Mouse (Mus musculus): ENCODE data around the gene Avil. TPM values are rescaled to one million over a fixed set of nuclear protein-coding genes. Genes with fewer than 3 reads are reported as not detected.

Gene Avil
- polyA plus RNA-seq, 1 experiment from 2014 or later, result 0.29 TPM

GRCm38 (mm10) chr10:127063239-127063872, 62.8 kb downstream of the Avil start, which contains the start of gene Cdk4:
Gene Cdk4, plus strand, starts transcription at chr10:127063534.
- peak within 1 kb of the TSS; percentile 81 for H3K4me3 ChIP-seq (ENCODE audit: low read depth, low read length)
- H3K27me3 ChIP-seq (ENCODE audit: control insufficient read depth, insufficient read depth, low read length), result no peaks in the 10 kb centered on the region; the same call in 1 of the 2 replicates
- ATAC-seq (ENCODE audit: low FRiP score) (peak; percentile 94), DNase-seq (ENCODE audit: low spot score) (peak; percentile 99)
- peaks cover 9% of the 10 kb centered on the region; the same call in 1 of the 2 replicates for H3K4me1 ChIP-seq (replicated peaks; ENCODE audit: control insufficient read depth, insufficient read depth, low read length)
- peak within 1 kb of the TSS; percentile 89 for H3K9ac ChIP-seq (ENCODE audit: low read depth, low read length)
- peak within 1 kb of the TSS; percentile 48 for H3K4me2 ChIP-seq (replicated peaks; ENCODE audit: low read depth, low read length)
- WGBS, result under 1% methylated on average over 46 of the region's 46 CpGs
- peak within 1 kb of the TSS; percentile 82 for H3K27ac ChIP-seq (ENCODE audit: low read depth, low read length)
- peaks cover 22% of the 10 kb centered on the region for H3K36me3 ChIP-seq (ENCODE audit: control insufficient read depth, insufficient read depth, low read length)
- H3K9me3 ChIP-seq (ENCODE audit: control insufficient read depth, low read length), result no peaks in the 10 kb centered on the region

GRCm38 (mm10) chr10:127063913-127064870, 63.7 kb downstream of the Avil start:
- WGBS, result 15% methylated on average over 37 of the region's 37 CpGs
- Histone ChIP-seq H3K9me3 (ENCODE audit: control insufficient read depth, low read length) (no peaks in the 10 kb centered on the region), H3K4me2 (replicated peaks; ENCODE audit: low read depth, low read length) (peak overlapping the region; percentile 48), H3K4me1 (replicated peaks; ENCODE audit: control insufficient read depth, insufficient read depth, low read length) (peaks cover 4% of the 10 kb centered on the region; the same call in 1 of the 2 replicates), H3K27ac (ENCODE audit: low read depth, low read length) (peak overlapping the region; percentile 82), H3K9ac (ENCODE audit: low read depth, low read length) (peak overlapping the region; percentile 89), H3K36me3 (ENCODE audit: control insufficient read depth, insufficient read depth, low read length) (peaks cover 22% of the 10 kb centered on the region), H3K27me3 (ENCODE audit: control insufficient read depth, insufficient read depth, low read length) (no peaks in the 10 kb centered on the region; the same call in 1 of the 2 replicates), H3K4me3 (ENCODE audit: low read depth, low read length) (peak overlapping the region; percentile 81)
- peak; percentile 68 for DNase-seq (ENCODE audit: low spot score)
- ATAC-seq (ENCODE audit: low FRiP score), result peak; percentile 20

GRCm38 (mm10) chr10:127065981-127066380, 65.5 kb downstream of the Avil start:
- H3K9me3 ChIP-seq (ENCODE audit: control insufficient read depth, low read length), result no peaks in the 10 kb centered on the region
- 92% methylated on average over 9 of the region's 9 CpGs for WGBS
- H3K4me3 ChIP-seq (ENCODE audit: low read depth, low read length), result no peak overlapping the region
- peaks cover 4% of the 10 kb centered on the region; the same call in 1 of the 2 replicates for H3K4me1 ChIP-seq (replicated peaks; ENCODE audit: control insufficient read depth, insufficient read depth, low read length)
- H3K36me3 ChIP-seq (ENCODE audit: control insufficient read depth, insufficient read depth, low read length), result peaks cover 22% of the 10 kb centered on the region
- H3K4me2 ChIP-seq (replicated peaks; ENCODE audit: low read depth, low read length), result no peak overlapping the region
- ATAC-seq (ENCODE audit: low FRiP score), result no peak
- no peaks in the 10 kb centered on the region for H3K27me3 ChIP-seq (ENCODE audit: control insufficient read depth, insufficient read depth, low read length)
- H3K27ac ChIP-seq (ENCODE audit: low read depth, low read length), result no peak overlapping the region
- H3K9ac ChIP-seq (ENCODE audit: low read depth, low read length), result no peak overlapping the region
- no peak for DNase-seq (ENCODE audit: low spot score)

GRCm38 (mm10) chr10:127066519-127067018, 66.1 kb downstream of the Avil start:
- Histone ChIP-seq H3K9ac (ENCODE audit: low read depth, low read length) (no peak overlapping the region), H3K36me3 (ENCODE audit: control insufficient read depth, insufficient read depth, low read length) (peaks cover 22% of the 10 kb centered on the region), H3K9me3 (ENCODE audit: control insufficient read depth, low read length) (no peaks in the 10 kb centered on the region), H3K4me2 (replicated peaks; ENCODE audit: low read depth, low read length) (no peak overlapping the region), H3K4me1 (replicated peaks; ENCODE audit: control insufficient read depth, insufficient read depth, low read length) (peaks cover 4% of the 10 kb centered on the region; the same call in 1 of the 2 replicates), H3K27me3 (ENCODE audit: control insufficient read depth, insufficient read depth, low read length) (no peaks in the 10 kb centered on the region), H3K27ac (ENCODE audit: low read depth, low read length) (peak overlapping the region; percentile 7; the same call in 1 of the 2 replicates), H3K4me3 (ENCODE audit: low read depth, low read length) (no peak overlapping the region)
- DNase-seq (ENCODE audit: low spot score), result no peak
- no peak for ATAC-seq (ENCODE audit: low FRiP score)
- WGBS, result 88% methylated on average over 14 of the region's 14 CpGs

- Histone ChIP-seq H3K27ac (ENCODE audit: low read depth, low read length) (no peak overlapping the region), H3K36me3 (ENCODE audit: control insufficient read depth, insufficient read depth, low read length) (peaks cover 22% of the 10 kb centered on the region), H3K4me1 (replicated peaks; ENCODE audit: control insufficient read depth, insufficient read depth, low read length) (peaks cover 4% of the 10 kb centered on the region; the same call in 1 of the 2 replicates), H3K4me3 (ENCODE audit: low read depth, low read length) (peak overlapping the region; percentile 53), H3K4me2 (replicated peaks; ENCODE audit: low read depth, low read length) (peak overlapping the region; percentile 91), H3K9ac (ENCODE audit: low read depth, low read length) (no peak overlapping the region; the same call in 1 of the 2 replicates), H3K27me3 (ENCODE audit: control insufficient read depth, insufficient read depth, low read length) (no peaks in the 10 kb centered on the region), H3K9me3 (ENCODE audit: control insufficient read depth, low read length) (no peaks in the 10 kb centered on the region)
- ATAC-seq (ENCODE audit: low FRiP score) (no peak), DNase-seq (ENCODE audit: low spot score) (no peak)
- 83% methylated on average over 9 of the region's 9 CpGs for WGBS
Observed at GRCm38 (mm10) chr10:127068360-127069038, 68.0 kb downstream of the Avil start.

- H3K27me3 ChIP-seq (ENCODE audit: control insufficient read depth, insufficient read depth, low read length), result no peaks in the 10 kb centered on the region
- no peak for DNase-seq (ENCODE audit: low spot score)
- H3K4me2 ChIP-seq (replicated peaks; ENCODE audit: low read depth, low read length), result peak overlapping the region; percentile 91
- H3K4me1 ChIP-seq (replicated peaks; ENCODE audit: control insufficient read depth, insufficient read depth, low read length), result peaks cover 4% of the 10 kb centered on the region; the same call in 1 of the 2 replicates
- WGBS, result 6% methylated on average over 30 of the region's 30 CpGs
- H3K36me3 ChIP-seq (ENCODE audit: control insufficient read depth, insufficient read depth, low read length), result peaks cover 22% of the 10 kb centered on the region
- peak overlapping the region; percentile 79 for H3K27ac ChIP-seq (ENCODE audit: low read depth, low read length)
- peak overlapping the region; percentile 52 for H3K9ac ChIP-seq (ENCODE audit: low read depth, low read length)
- ATAC-seq (ENCODE audit: low FRiP score), result peak; percentile 82
- peak overlapping the region; percentile 53 for H3K4me3 ChIP-seq (ENCODE audit: low read depth, low read length)
- H3K9me3 ChIP-seq (ENCODE audit: control insufficient read depth, low read length), result no peaks in the 10 kb centered on the region
Observed at GRCm38 (mm10) chr10:127069281-127070189, 69.0 kb downstream of the Avil start.
